Mouse (Mus musculus): ENCODE measurements around the gene Ankrd55.

DNA sequence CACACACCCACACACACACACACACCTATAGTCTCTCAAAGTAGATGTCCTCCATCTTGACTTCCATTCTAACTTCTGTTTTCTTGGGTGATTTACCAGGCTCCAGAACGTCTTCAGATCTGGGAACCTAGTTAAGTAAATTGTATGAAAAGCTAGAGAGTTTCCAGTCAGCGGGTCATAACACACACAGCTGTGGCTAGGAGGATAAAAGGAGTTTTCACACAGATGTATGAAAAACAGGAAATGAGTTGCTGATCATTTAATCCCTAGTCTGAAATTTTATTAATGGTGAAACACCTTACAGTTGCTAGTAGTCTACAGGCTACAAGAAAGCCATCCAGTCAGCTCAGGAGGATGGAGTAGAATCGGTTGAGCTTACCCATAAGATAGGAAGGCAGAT, 99.9 kb downstream of the Ankrd55 start:
- TF ChIP-seq USF1 (IDR thresholded peaks at IDR 0.05; ENCODE audit: low read depth), result no peak
- no peak for TF ChIP-seq CTCF (IDR thresholded peaks at IDR 0.05; ENCODE audit: control insufficient read depth, insufficient read depth, insufficient read length)
